ENCODE assay signal across 8 mouse cellular contexts in genomic region chr9:44334396-44335330, GRCm38 (mm10). TPM values are rescaled to one million over a fixed set of nuclear protein-coding genes. Genes with fewer than 3 reads are reported as not detected.
A peak's percentile ranks its signal among the peaks of the same experiment; 100 is the strongest.
DNase-seq lines count a peak whose midpoint lies in the region; ATAC-seq lines count a peak whose summit lies in the region.

Gene H2afx, plus strand, starts transcription at chr9:44334694.

- DNase-seq in ES-CJ7 (ENCODE audit: low read depth, low spot score) = peak; percentile 100
- DNase-seq in cerebellum, adult 11 months = peak; percentile 98
- peak; percentile 100 for DNase-seq in forebrain, embryonic 14.5 days (ENCODE audit: low spot score)
- DNase-seq in heart, postnatal 14 days = peak; percentile 96 to 97
- peak; percentile 99 for DNase-seq in layer of hippocampus, adult 11-12 months (ENCODE audit: low spot score)
- peak; percentile 99 for DNase-seq in lung, adult 18-20 months
- DNase-seq in testis, postnatal 14 days (ENCODE audit: low spot score) = peak; percentile 100

- under 1% methylated on average over 89 of the region's 91 CpGs for WGBS in forebrain, embryonic 14.5 days
- WGBS in neural tube, embryonic 15.5 days = under 1% methylated on average over 91 of the region's 91 CpGs

- no peaks in the 10 kb centered on the region for H3K9me3 ChIP-seq in forebrain, embryonic 14.5 days (replicated peaks; ENCODE audit: control insufficient read depth, low read length)
- H3K9me3 ChIP-seq in neural tube, embryonic 15.5 days (replicated peaks) = no peaks in the 10 kb centered on the region

- peaks cover 57% of the 10 kb centered on the region for H3K36me3 ChIP-seq in forebrain, embryonic 14.5 days (ENCODE audit: control insufficient read depth, insufficient read depth, low read length)
- peaks cover 43% of the 10 kb centered on the region for H3K36me3 ChIP-seq in neural tube, embryonic 15.5 days

- no peaks in the 10 kb centered on the region for H3K27me3 ChIP-seq in forebrain, embryonic 14.5 days (replicated peaks; ENCODE audit: control insufficient read depth, insufficient read depth, low read length)
- H3K27me3 ChIP-seq in neural tube, embryonic 15.5 days (replicated peaks) = no peaks in the 10 kb centered on the region

- peaks cover 12% of the 10 kb centered on the region for H3K4me1 ChIP-seq in forebrain, embryonic 14.5 days (ENCODE audit: control insufficient read depth, insufficient read depth, low read length)
- H3K4me1 ChIP-seq in neural tube, embryonic 15.5 days = peaks cover 24% of the 10 kb centered on the region

- peak within 1 kb of the TSS; percentile 94 for H3K9ac ChIP-seq in forebrain, embryonic 14.5 days (ENCODE audit: low read length)
- peak within 1 kb of the TSS; percentile 91 for H3K9ac ChIP-seq in neural tube, embryonic 15.5 days (replicated peaks)

- peak within 1 kb of the TSS; percentile 53 for H3K4me2 ChIP-seq in forebrain, embryonic 14.5 days (ENCODE audit: low read length)
- H3K4me2 ChIP-seq in neural tube, embryonic 15.5 days = peak within 1 kb of the TSS; percentile 87

- ATAC-seq in forebrain, embryonic 14.5 days = peak; percentile 97
- ATAC-seq in neural tube, embryonic 15.5 days (ENCODE audit: low FRiP score) = peak; percentile 97

- peak within 1 kb of the TSS; percentile 83 for H3K4me3 ChIP-seq in forebrain, embryonic 14.5 days (ENCODE audit: low read depth, low read length)
- H3K4me3 ChIP-seq in neural tube, embryonic 15.5 days (replicated peaks) = peak within 1 kb of the TSS; percentile 83

- H3K27ac ChIP-seq in forebrain, embryonic 14.5 days (ENCODE audit: low read depth, low read length) = peak within 1 kb of the TSS; percentile 94
- H3K27ac ChIP-seq in neural tube, embryonic 15.5 days (replicated peaks) = peak within 1 kb of the TSS; percentile 95

- intact Hi-C loops in heart, postnatal 14 days (cut with DNase I) = loop anchor here (1.0 to 5.0 kb wide), 2 partner anchors 8 to 32 kb away; partner anchors contain the start of gene Dpagt1

RNA-seq across cellular contexts. Expression of gene H2afx, which starts in this region (rescaled TPM):
- polyA plus RNA-seq in forebrain, embryonic 14.5 days (2014; fragmentation: Nextera tagmentation; extraction: Ambion mirVana) = 215 and 240 TPM in 2 replicates
- 10 to 100 TPM; 21.6 to 35.0 TPM for total RNA-seq in heart, postnatal 14 days (2021)
- polyA plus RNA-seq in neural tube, embryonic 15.5 days (2015; fragmentation: Nextera tagmentation; extraction: Ambion mirVana) = 108 and 149 TPM in 2 replicates

Comparison
In these comparisons a context has a peak if more than half of its experiments do, and no peak if none do; other contexts are left out.
1. Peak in every context shown above with its lines: DNase-seq, ATAC-seq, H3K4me3 ChIP-seq and H3K27ac ChIP-seq.